Mouse (Mus musculus) MEL (cell line): Measurements from ENCODE around the gene Otof. TPM values are rescaled to one million over a fixed set of nuclear protein-coding genes. Genes with fewer than 3 reads are reported as not detected.

Experiments used
- DNase-seq: peaks from one replicate; pipeline ENCODE4 v3.0.0; 2011; ENCODE audit warnings: low read depth, low spot score
- H3K27ac ChIP-seq: 2 replicates; pipeline ENCODE4 v1.5.1; 2012; ENCODE audit warnings: low read depth, mild to moderate bottlenecking, control low read depth, low read length, moderate library complexity; ENCODE audit not compliant: control insufficient read depth
- H3K27me3 ChIP-seq, 2 experiments: fragments of 150-350 bp in 1 of 2; sonication (generic) in 1 of 2; 2 replicates each; pipeline ENCODE4 v1.6.1; 2012; ENCODE audit warnings: low read length in 2 of 2, mild to moderate bottlenecking in 2 of 2, improper control_type of control experiment in 1 of 2, moderate library complexity in 1 of 2; ENCODE audit not compliant: insufficient read depth in 2 of 2, control insufficient read depth in 1 of 2
- H3K36me3 ChIP-seq, 2 experiments: 2 replicates each; pipeline ENCODE4 v1.6.1; 2012 to 2014; ENCODE audit warnings: low read length in 2 of 2, improper control_type of control experiment in 1 of 2, inconsistent platforms in 1 of 2, mild to moderate bottlenecking in 1 of 2; ENCODE audit not compliant: insufficient read depth in 2 of 2, control insufficient read depth in 1 of 2
- H3K4me1 ChIP-seq, 2 experiments: fragments of 150-350 bp in 1 of 2; sonication (generic) in 1 of 2; 2 replicates each; pipeline ENCODE4 v1.6.1; 2012; ENCODE audit warnings: low read length in 2 of 2, improper control_type of control experiment in 1 of 2, mild to moderate bottlenecking in 1 of 2; ENCODE audit not compliant: insufficient read depth in 2 of 2, control insufficient read depth in 1 of 2
- H3K4me3 ChIP-seq, 2 experiments: fragments of 150-350 bp in 1 of 2; sonication (generic) in 1 of 2; 2 replicates each; pipeline ENCODE4 v1.5.1; 2012; ENCODE audit warnings: low read depth in 2 of 2, low read length in 2 of 2, mild to moderate bottlenecking in 2 of 2, moderate library complexity in 2 of 2, control low read depth in 1 of 2, improper control_type of control experiment in 1 of 2; ENCODE audit not compliant: control insufficient read depth in 1 of 2, insufficient read depth in 1 of 2
- H3K79me2 ChIP-seq: 2 replicates; pipeline ENCODE4 v1.6.1; 2012; ENCODE audit warnings: mild to moderate bottlenecking, low read length, moderate library complexity; ENCODE audit not compliant: control insufficient read depth, poor library complexity, insufficient read depth
- H3K9ac ChIP-seq: 2 replicates; pipeline ENCODE4 v1.6.1; 2012; ENCODE audit warnings: low read depth, mild to moderate bottlenecking, control low read depth, low read length, moderate library complexity; ENCODE audit not compliant: control insufficient read depth, poor library complexity, severe bottlenecking
- H3K9me3 ChIP-seq: fragments of 150-350 bp; sonication (generic); replicated peaks from 2 replicates; pipeline ENCODE4 v1.6.1; 2012; ENCODE audit warnings: mild to moderate bottlenecking, low read length, improper control_type of control experiment, moderate library complexity; ENCODE audit not compliant: insufficient read depth
- BHLHE40 ChIP-seq: IDR thresholded peaks from 2 replicates; pipeline ENCODE4 v1.6.1; 2012; ENCODE audit warnings: low read depth, mild to moderate bottlenecking, inconsistent platforms, low read length, improper control_type of control experiment, borderline replicate concordance
- CTCF ChIP-seq, 3 experiments: IDR thresholded peaks in 2 of 3; conservative IDR thresholded peaks in 1 of 3; 2 replicates each; pipeline ENCODE4 v1.5.1; 2011 to 2012; ENCODE audit warnings: low read length in 3 of 3, low read depth in 2 of 3, mild to moderate bottlenecking in 2 of 3, improper control_type of control experiment in 1 of 3, inconsistent platforms in 1 of 3, mixed read lengths in 1 of 3, moderate library complexity in 1 of 3; ENCODE audit not compliant: control insufficient read depth in 1 of 3, insufficient read depth in 1 of 3, poor library complexity in 1 of 3, severe bottlenecking in 1 of 3
- E2F4 ChIP-seq: IDR thresholded peaks from 2 replicates; pipeline ENCODE4 v1.6.1; 2011; ENCODE audit warnings: low read depth, low read length, improper control_type of control experiment, borderline replicate concordance
- EP300 ChIP-seq, 2 experiments: IDR thresholded peaks; 2 replicates each; pipeline ENCODE4 v1.6.1; 2011; ENCODE audit warnings: improper control_type of control experiment in 2 of 2, low read length in 2 of 2, low read depth in 1 of 2, mild to moderate bottlenecking in 1 of 2
- ETS1 ChIP-seq: IDR thresholded peaks from 2 replicates; pipeline ENCODE4 v1.6.1; 2012; ENCODE audit warnings: low read depth, mild to moderate bottlenecking, inconsistent platforms, low read length, improper control_type of control experiment, moderate library complexity
- GABPA ChIP-seq: IDR thresholded peaks from 2 replicates; pipeline ENCODE4 v1.6.1; 2012; ENCODE audit warnings: low read depth, mild to moderate bottlenecking, inconsistent platforms, low read length, improper control_type of control experiment, moderate library complexity
- GATA1 ChIP-seq: IDR thresholded peaks from 2 replicates; pipeline ENCODE4 v1.6.1; 2011; ENCODE audit warnings: low read depth, low read length, improper control_type of control experiment
- HCFC1 ChIP-seq: IDR thresholded peaks from 2 replicates; pipeline ENCODE4 v1.6.1; 2012; ENCODE audit warnings: low read depth, mild to moderate bottlenecking, inconsistent platforms, low read length, improper control_type of control experiment, moderate library complexity
- JUND ChIP-seq: IDR thresholded peaks from 2 replicates; pipeline ENCODE4 v1.6.1; 2011; ENCODE audit warnings: low read depth, mild to moderate bottlenecking, improper control_type of control experiment, low read length
- KAT2A ChIP-seq: conservative IDR thresholded peaks from 2 replicates; pipeline ENCODE4 v1.6.1; 2012; ENCODE audit warnings: low read depth, low read length, improper control_type of control experiment, inconsistent platforms
- MAFK ChIP-seq: IDR thresholded peaks from 2 replicates; pipeline ENCODE4 v1.6.1; 2011; ENCODE audit warnings: low read depth, mild to moderate bottlenecking, low read length, improper control_type of control experiment, borderline replicate concordance
- MXI1 ChIP-seq: IDR thresholded peaks from 2 replicates; pipeline ENCODE4 v1.6.1; 2011; ENCODE audit warnings: mild to moderate bottlenecking, low read depth, low read length, improper control_type of control experiment
- NELFE ChIP-seq: IDR thresholded peaks from 2 replicates; pipeline ENCODE4 v1.6.1; 2011; ENCODE audit warnings: low read depth, low read length, improper control_type of control experiment
- NRF1 ChIP-seq: IDR thresholded peaks from 2 replicates; pipeline ENCODE4 v1.6.1; 2014; ENCODE audit warnings: low read depth, mild to moderate bottlenecking, inconsistent platforms, low read length, improper control_type of control experiment, moderate library complexity; ENCODE audit not compliant: poor library complexity, insufficient read depth, severe bottlenecking
- POLR2A ChIP-seq, 2 experiments: IDR thresholded peaks; 2 replicates each; pipeline ENCODE4 v1.6.1; 2011 to 2012; ENCODE audit warnings: low read length in 2 of 2, mild to moderate bottlenecking in 2 of 2, control low read depth in 1 of 2, improper control_type of control experiment in 1 of 2, low read depth in 1 of 2, moderate library complexity in 1 of 2; ENCODE audit not compliant: control insufficient read depth in 1 of 2, insufficient read depth in 1 of 2, poor library complexity in 1 of 2
- POLR2AphosphoS2 ChIP-seq: IDR thresholded peaks from 2 replicates; pipeline ENCODE4 v1.6.1; 2011; ENCODE audit warnings: low read length, improper control_type of control experiment
- RAD21 ChIP-seq: IDR thresholded peaks from 2 replicates; pipeline ENCODE4 v1.6.1; 2011; ENCODE audit warnings: mild to moderate bottlenecking, low read depth, low read length, improper control_type of control experiment
- RCOR1 ChIP-seq: IDR thresholded peaks from 2 replicates; pipeline ENCODE4 v1.6.1; 2012; ENCODE audit warnings: low read depth, mild to moderate bottlenecking, inconsistent platforms, low read length, improper control_type of control experiment
- SIN3A ChIP-seq: IDR thresholded peaks from 2 replicates; pipeline ENCODE4 v1.6.1; 2012; ENCODE audit warnings: low read length, improper control_type of control experiment, inconsistent platforms
- SMC3 ChIP-seq: IDR thresholded peaks from 2 replicates; pipeline ENCODE4 v1.6.1; 2011; ENCODE audit warnings: low read depth, low read length, improper control_type of control experiment
- TAL1 ChIP-seq: IDR thresholded peaks from 2 replicates; pipeline ENCODE4 v1.6.1; 2012; ENCODE audit warnings: mild to moderate bottlenecking, inconsistent platforms, low read length, moderate library complexity, mixed read lengths
- UBTF ChIP-seq: IDR thresholded peaks from 2 replicates; pipeline ENCODE4 v1.6.1; 2012; ENCODE audit warnings: low read depth, mild to moderate bottlenecking, inconsistent platforms, low read length, improper control_type of control experiment, moderate library complexity, borderline replicate concordance; ENCODE audit not compliant: insufficient read depth
- USF2 ChIP-seq, 2 experiments: IDR thresholded peaks; 2 replicates each; pipeline ENCODE4 v1.6.1; 2011 to 2012; ENCODE audit warnings: improper control_type of control experiment in 2 of 2, low read length in 2 of 2, borderline replicate concordance in 1 of 2, inconsistent platforms in 1 of 2, low read depth in 1 of 2, mild to moderate bottlenecking in 1 of 2; ENCODE audit not compliant: insufficient read depth in 1 of 2
- ZC3H11A ChIP-seq: IDR thresholded peaks from 2 replicates; pipeline ENCODE4 v1.6.1; 2012; ENCODE audit warnings: low read depth, mild to moderate bottlenecking, inconsistent platforms, low read length, improper control_type of control experiment
- ZMIZ1 ChIP-seq: IDR thresholded peaks from 2 replicates; pipeline ENCODE4 v1.6.1; 2012; ENCODE audit warnings: low read depth, mild to moderate bottlenecking, inconsistent platforms, low read length, improper control_type of control experiment, moderate library complexity
- polyA plus RNA-seq, 2 experiments: library from polyadenylated mRNA; stranded (reverse) in 1 of 2; unstranded in 1 of 2; fragments of >175 nt in 1 of 2; fragments of >200 nt in 1 of 2; gene quantifications; 2 replicates each; pipeline versions ENCODE4 v1.2.1 to v1.2.4; 2012; ENCODE audit warnings: low replicate concordance in 2 of 2, low read depth in 1 of 2; ENCODE audit not compliant: insufficient read length in 2 of 2, insufficient read depth in 1 of 2, missing spikeins in 1 of 2
- total RNA-seq: library from RNA; depleted of rRNA; stranded (reverse); fragments of 300-350 nt; gene quantifications from 2 replicates; pipeline ENCODE4 v1.2.3, GENCODE M21; 2012

Otof gene
- total and polyA plus RNA-seq, 3 experiments, result 0.01 TPM; not detected in 2

DNA sequence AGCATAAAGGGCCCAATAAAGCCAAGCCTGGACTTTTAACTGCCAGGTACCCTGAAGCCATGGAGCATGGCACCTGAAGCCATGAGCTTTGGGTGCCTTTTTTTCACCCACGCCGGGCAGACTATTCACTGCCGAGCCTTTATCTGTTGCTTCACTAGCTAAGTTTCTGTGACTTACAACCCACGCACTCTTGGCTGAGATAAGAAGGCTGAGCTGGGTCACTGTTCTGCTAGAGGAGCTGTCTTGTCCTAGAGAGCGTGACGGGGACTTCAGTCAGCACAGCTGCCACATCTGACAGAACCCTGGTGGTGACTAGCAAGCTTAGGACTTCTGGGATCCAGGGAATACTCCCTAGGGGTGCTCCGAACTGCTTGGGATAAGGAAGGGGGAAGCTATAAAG is 32.0 kb upstream of the Otof start:
- Histone ChIP-seq H3K4me1 (peaks cover 0 to 20% of the 10 kb centered on the region in 2 experiments; a peak in 2 of 4 replicates), H3K79me2 (no peaks in the 10 kb centered on the region), H3K4me3 (no peak overlapping the region), H3K27me3 (peaks cover 4 to 13% of the 10 kb centered on the region in 2 experiments), H3K9me3 (no peaks in the 10 kb centered on the region), H3K36me3 (peaks cover 0 to 2% of the 10 kb centered on the region in 2 experiments; a peak in 1 of 4 replicates), H3K27ac (no peak overlapping the region), H3K9ac (no peak overlapping the region)
- peak; percentile 61 for DNase-seq
- TF ChIP-seq BHLHE40 (no peak), TAL1 (no peak), HCFC1 (no peak), RAD21 (no peak), GABPA (no peak), GATA1 (peak; percentile 81), POLR2A (IDR thresholded peaks at IDR 0.05; ENCODE audit: control insufficient read depth in 1 of 2, insufficient read depth in 1 of 2, low read depth in 1 of 2, low read length in 2 of 2, poor library complexity in 1 of 2) (no peak), UBTF (no peak), EP300 (IDR thresholded peaks at IDR 0.05; ENCODE audit: low read depth in 1 of 2, low read length in 2 of 2) (peak; percentile 49 to 71; a peak in 3 of 4 replicates)

DNA sequence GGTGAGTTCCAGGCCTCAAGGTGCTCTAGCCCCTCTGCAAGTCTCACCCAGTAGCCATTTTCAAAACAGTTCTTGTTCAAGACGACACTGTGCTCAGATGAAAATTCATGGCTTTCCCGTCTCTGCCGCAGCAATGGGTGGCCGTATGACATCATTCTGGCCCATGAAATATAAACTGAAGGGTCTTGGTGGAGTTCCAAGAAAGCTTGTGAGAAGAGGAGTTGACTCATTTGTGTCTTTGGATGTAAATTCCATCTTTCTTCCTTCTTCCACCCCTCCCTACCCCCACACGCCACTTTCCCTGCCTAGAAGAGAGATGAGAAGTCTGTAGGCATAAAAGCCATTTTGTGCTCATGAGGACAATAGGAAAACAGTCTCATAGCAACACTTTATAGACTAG is 29.1 kb upstream of the Otof start:
- H3K36me3 ChIP-seq, result peaks cover 0 to 2% of the 10 kb centered on the region in 2 experiments; a peak in 1 of 4 replicates

More for the DNA sequence above, 29.1 kb upstream of the Otof start:
- no peaks in the 10 kb centered on the region for H3K79me2 ChIP-seq
- no peak overlapping the region for H3K27ac ChIP-seq
- no peak overlapping the region for H3K9ac ChIP-seq
- peaks cover 6 to 19% of the 10 kb centered on the region in 2 experiments for H3K27me3 ChIP-seq
- no peaks in the 10 kb centered on the region for H3K9me3 ChIP-seq
- no peak overlapping the region for H3K4me3 ChIP-seq
- no peak for DNase-seq
- TF ChIP-seq CTCF (IDR thresholded peaks at IDR 0.05 in 2 of 3, conservative IDR thresholded peaks at IDR 0.05 in 1 of 3; ENCODE audit: control insufficient read depth in 1 of 3, insufficient read depth in 1 of 3, low read depth in 2 of 3, low read length in 3 of 3, poor library complexity in 1 of 3, severe bottlenecking in 1 of 3) (no peak), KAT2A (no peak), UBTF (no peak), JUND (no peak), ETS1 (no peak), SMC3 (no peak), E2F4 (no peak), SIN3A (no peak), NRF1 (no peak), GABPA (no peak), USF2 (IDR thresholded peaks at IDR 0.05; ENCODE audit: borderline replicate concordance in 1 of 2, insufficient read depth in 1 of 2, low read depth in 1 of 2, low read length in 2 of 2) (no peak), ZMIZ1 (no peak), POLR2AphosphoS2 (no peak), HCFC1 (no peak), ZC3H11A (no peak), NELFE (no peak), RCOR1 (no peak), MAFK (no peak), MXI1 (no peak)
- peaks cover 0 to 20% of the 10 kb centered on the region in 2 experiments; a peak in 2 of 4 replicates for H3K4me1 ChIP-seq
